Mouse (Mus musculus): ENCODE results near the gene Ints1. TPM values are rescaled to one million over a fixed set of nuclear protein-coding genes. Genes with fewer than 3 reads are reported as not detected.

The Ints1 gene
- 10 to 100 TPM; 36.4 to 36.7 TPM for total RNA-seq (2021)
- long read RNA-seq, experiment 1, full-length matches to known transcripts = 4 of 31 reads
- long read RNA-seq, experiment 1, partial matches to known transcripts = 21 of 31 reads
- long read RNA-seq, experiment 1, other reads (novel, unspliced or antisense) = 6 of 31 reads
- long read RNA-seq, experiment 2, full-length matches to known transcripts = 12 of 36 reads
- long read RNA-seq, experiment 2, partial matches to known transcripts = 17 of 36 reads
- long read RNA-seq, experiment 2, other reads (novel, unspliced or antisense) = 7 of 36 reads

- peak; percentile 97 for DNase-seq
Observed at GRCm38 (mm10) chr5:139775216-139775926, at the start of gene Ints1. TSS of gene Ints1 (minus strand) at chr5:139775674.

GRCm38 (mm10) chr5:139824531-139824930 is 49.1 kb upstream of the Ints1 start:
- DNase-seq = no peak

GRCm38 (mm10) chr5:139821466-139822459 is 46.3 kb upstream of the Ints1 start:
- no peak for DNase-seq

GRCm38 (mm10) chr5:139819538-139820181 is 44.2 kb upstream of the Ints1 start, which contains the start of gene Tmem184a:
TSS of gene Tmem184a (minus strand) at chr5:139819917.
- no peak for DNase-seq

- DNase-seq = no peak
Observed at GRCm38 (mm10) chr5:139818801-139819200, 43.3 kb upstream of the Ints1 start.

- no peak for DNase-seq
Observed at GRCm38 (mm10) chr5:139818056-139818455, 42.6 kb upstream of the Ints1 start.

- no peak for DNase-seq
Observed at GRCm38 (mm10) chr5:139817292-139817691, 41.8 kb upstream of the Ints1 start.

- no peak for DNase-seq
Observed at GRCm38 (mm10) chr5:139816445-139816844, 41.0 kb upstream of the Ints1 start.

GRCm38 (mm10) chr5:139815964-139816363 is 40.5 kb upstream of the Ints1 start:
- DNase-seq = no peak

GRCm38 (mm10) chr5:139813963-139814381 is 38.5 kb upstream of the Ints1 start:
- DNase-seq = no peak

GRCm38 (mm10) chr5:139813126-139813490 is 37.6 kb upstream of the Ints1 start:
- no peak for DNase-seq

- no peak for DNase-seq
Observed at GRCm38 (mm10) chr5:139812398-139813125, 37.1 kb upstream of the Ints1 start.

GRCm38 (mm10) chr5:139811677-139812397 is 36.4 kb upstream of the Ints1 start:
- no peak for DNase-seq

GRCm38 (mm10) chr5:139809397-139809796 is 33.9 kb upstream of the Ints1 start:
- no peak for DNase-seq

GRCm38 (mm10) chr5:139805924-139806323 is 30.4 kb upstream of the Ints1 start:
- DNase-seq = no peak

GRCm38 (mm10) chr5:139804573-139805111 is 29.2 kb upstream of the Ints1 start:
- DNase-seq = no peak

- DNase-seq = no peak
Observed at GRCm38 (mm10) chr5:139804107-139804551, 28.7 kb upstream of the Ints1 start.

GRCm38 (mm10) chr5:139803601-139804102 is 28.2 kb upstream of the Ints1 start:
- no peak for DNase-seq

GRCm38 (mm10) chr5:139803165-139803564 is 27.7 kb upstream of the Ints1 start:
- no peak for DNase-seq

GRCm38 (mm10) chr5:139801880-139802279 is 26.4 kb upstream of the Ints1 start:
- no peak for DNase-seq
